Mouse (Mus musculus): ENCODE results near the gene Aph1a. TPM values are rescaled to one million over a fixed set of nuclear protein-coding genes. Genes with fewer than 3 reads are reported as not detected.
"Not testable (repeated sequence)": the region's sequence is repeated elsewhere in the genome, so short reads cannot be mapped to it uniquely, and the experiment has no call there.

Gene Aph1a
- polyA plus RNA-seq, 1 experiment from 2014 or later, result 44.1 TPM

- H3K36me3 ChIP-seq (ENCODE audit: control insufficient read depth, insufficient read depth, low read length), result no peaks in the 10 kb centered on the region
- no peaks in the 10 kb centered on the region for H3K9me3 ChIP-seq (ENCODE audit: control insufficient read depth, low read length)
- H3K4me2 ChIP-seq (ENCODE audit: low read length), result no peak overlapping the region
- no peak overlapping the region for H3K4me3 ChIP-seq (ENCODE audit: low read depth, low read length)
- no peak for ATAC-seq (replicated peaks; ENCODE audit: low FRiP score, low TSS enrichment, low read depth)
- H3K4me1 ChIP-seq (replicated peaks; ENCODE audit: control insufficient read depth, insufficient read depth, low read length), result no peaks in the 10 kb centered on the region
- H3K9ac ChIP-seq (ENCODE audit: low read length), result no peak overlapping the region
- DNase-seq (ENCODE audit: low spot score), result no peak
- WGBS, result 70% methylated on average over 7 of the region's 7 CpGs
- H3K27me3 ChIP-seq (replicated peaks; ENCODE audit: control insufficient read depth, insufficient read depth, low read length), result no peaks in the 10 kb centered on the region
- H3K27ac ChIP-seq (ENCODE audit: low read depth), result no peak overlapping the region
These were observed 23.0 kb downstream of the Aph1a start for GRCm38 (mm10) chr3:95916760-95917159.

GRCm38 (mm10) chr3:95920532-95920931 lies 26.8 kb downstream of the Aph1a start:
- not testable (repeated sequence) for H3K9ac ChIP-seq (ENCODE audit: low read length); H3K4me1 ChIP-seq (replicated peaks; ENCODE audit: control insufficient read depth, insufficient read depth, low read length); DNase-seq (ENCODE audit: low spot score); H3K9me3 ChIP-seq (ENCODE audit: control insufficient read depth, low read length); H3K27me3 ChIP-seq (replicated peaks; ENCODE audit: control insufficient read depth, insufficient read depth, low read length); ATAC-seq (replicated peaks; ENCODE audit: low FRiP score, low TSS enrichment, low read depth); H3K4me2 ChIP-seq (ENCODE audit: low read length); H3K4me3 ChIP-seq (ENCODE audit: low read depth, low read length); H3K27ac ChIP-seq (ENCODE audit: low read depth); H3K36me3 ChIP-seq (ENCODE audit: control insufficient read depth, insufficient read depth, low read length)
- 62% methylated on average over 2 of the region's 2 CpGs for WGBS

DNA sequence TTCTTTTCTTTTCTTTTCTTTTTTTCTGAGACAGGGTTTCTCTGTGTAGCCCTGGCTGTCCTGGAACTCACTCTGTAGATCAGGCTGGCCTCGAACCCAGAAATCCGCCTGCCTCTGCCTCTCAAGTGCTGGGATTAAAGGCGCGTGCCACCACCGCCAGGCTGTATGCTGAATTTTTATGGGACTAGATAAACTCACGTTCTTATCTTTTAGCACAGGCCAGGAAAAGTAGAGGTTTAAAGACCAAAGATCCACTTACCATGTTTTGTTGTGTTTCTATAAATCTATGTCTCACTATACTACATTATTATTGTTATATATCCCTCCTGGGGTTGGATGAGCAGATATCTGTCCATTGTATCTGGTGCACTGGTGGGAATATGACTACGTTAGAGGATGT lies 29.7 kb downstream of the Aph1a start:
- not testable (repeated sequence) for H3K4me3 ChIP-seq (ENCODE audit: low read depth, low read length); H3K9me3 ChIP-seq (ENCODE audit: control insufficient read depth, low read length); H3K4me2 ChIP-seq (ENCODE audit: low read length); ATAC-seq (replicated peaks; ENCODE audit: low FRiP score, low TSS enrichment, low read depth); H3K27ac ChIP-seq (ENCODE audit: low read depth); DNase-seq (ENCODE audit: low spot score); H3K9ac ChIP-seq (ENCODE audit: low read length); H3K36me3 ChIP-seq (ENCODE audit: control insufficient read depth, insufficient read depth, low read length); H3K4me1 ChIP-seq (replicated peaks; ENCODE audit: control insufficient read depth, insufficient read depth, low read length); H3K27me3 ChIP-seq (replicated peaks; ENCODE audit: control insufficient read depth, insufficient read depth, low read length)
- WGBS, result 88% methylated on average over 7 of the region's 7 CpGs

DNA sequence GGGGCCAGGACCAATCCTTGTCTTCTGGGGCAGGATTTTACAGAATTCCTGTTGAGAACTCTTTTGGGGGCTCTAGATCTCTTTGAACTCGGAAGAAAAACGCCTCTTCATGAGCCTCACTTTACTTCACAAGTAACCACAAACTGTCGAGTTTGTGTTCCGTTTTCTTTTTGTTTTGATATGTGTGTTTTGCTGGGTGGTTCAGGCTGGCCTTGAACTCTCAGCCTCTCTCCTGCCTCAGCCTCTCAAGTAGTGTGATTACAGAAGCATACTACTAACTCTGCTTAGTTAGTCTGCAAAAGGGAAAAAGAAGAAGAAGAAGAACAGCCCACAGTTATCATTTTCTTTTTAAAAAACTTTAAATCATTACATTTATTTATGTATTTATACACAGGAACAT lies 30.4 kb downstream of the Aph1a start:
- Histone ChIP-seq H3K4me1 (replicated peaks; ENCODE audit: control insufficient read depth, insufficient read depth, low read length) (0 out of 2 replicates have a peak, but pooled peaks cover 5% of the 10 kb centered on the region), H3K9me3 (ENCODE audit: control insufficient read depth, low read length) (no peaks in the 10 kb centered on the region), H3K27ac (ENCODE audit: low read depth) (no peak overlapping the region), H3K4me3 (ENCODE audit: low read depth, low read length) (no peak overlapping the region), H3K27me3 (replicated peaks; ENCODE audit: control insufficient read depth, insufficient read depth, low read length) (no peaks in the 10 kb centered on the region), H3K4me2 (ENCODE audit: low read length) (no peak overlapping the region), H3K9ac (ENCODE audit: low read length) (no peak overlapping the region), H3K36me3 (ENCODE audit: control insufficient read depth, insufficient read depth, low read length) (no peaks in the 10 kb centered on the region)
- ATAC-seq (replicated peaks; ENCODE audit: low FRiP score, low TSS enrichment, low read depth) (no peak), DNase-seq (ENCODE audit: low spot score) (no peak)
- WGBS, result 72% methylated on average over 4 of the region's 4 CpGs

- Histone ChIP-seq H3K4me3 (ENCODE audit: low read depth, low read length) (no peak overlapping the region), H3K36me3 (ENCODE audit: control insufficient read depth, insufficient read depth, low read length) (no peaks in the 10 kb centered on the region), H3K4me2 (ENCODE audit: low read length) (no peak overlapping the region), H3K9me3 (ENCODE audit: control insufficient read depth, low read length) (no peaks in the 10 kb centered on the region), H3K9ac (ENCODE audit: low read length) (no peak overlapping the region), H3K27me3 (replicated peaks; ENCODE audit: control insufficient read depth, insufficient read depth, low read length) (no peaks in the 10 kb centered on the region), H3K27ac (ENCODE audit: low read depth) (no peak overlapping the region), H3K4me1 (replicated peaks; ENCODE audit: control insufficient read depth, insufficient read depth, low read length) (0 out of 2 replicates have a peak, but pooled peaks cover 5% of the 10 kb centered on the region)
- DNase-seq (ENCODE audit: low spot score) (no peak), ATAC-seq (replicated peaks; ENCODE audit: low FRiP score, low TSS enrichment, low read depth) (no peak)
- 78% methylated on average over 5 of the region's 5 CpGs for WGBS
These were observed 31.3 kb downstream of the Aph1a start for GRCm38 (mm10) chr3:95925087-95925486.

- Histone ChIP-seq H3K4me3 (ENCODE audit: low read depth, low read length) (peak overlapping the region; percentile 95), H3K27ac (ENCODE audit: low read depth) (peak overlapping the region; percentile 94), H3K36me3 (ENCODE audit: control insufficient read depth, insufficient read depth, low read length) (no peaks in the 10 kb centered on the region), H3K9ac (ENCODE audit: low read length) (peak overlapping the region; percentile 99), H3K27me3 (replicated peaks; ENCODE audit: control insufficient read depth, insufficient read depth, low read length) (no peaks in the 10 kb centered on the region), H3K4me2 (ENCODE audit: low read length) (peak overlapping the region; percentile 59), H3K9me3 (ENCODE audit: control insufficient read depth, low read length) (no peaks in the 10 kb centered on the region), H3K4me1 (replicated peaks; ENCODE audit: control insufficient read depth, insufficient read depth, low read length) (0 out of 2 replicates have a peak, but pooled peaks cover 15% of the 10 kb centered on the region)
- DNase-seq (ENCODE audit: low spot score) (no peak), ATAC-seq (replicated peaks; ENCODE audit: low FRiP score, low TSS enrichment, low read depth) (no peak)
- WGBS, result 57% methylated on average over 6 of the region's 6 CpGs
These were observed 34.5 kb downstream of the Aph1a start for GRCm38 (mm10) chr3:95928261-95928657.

DNA sequence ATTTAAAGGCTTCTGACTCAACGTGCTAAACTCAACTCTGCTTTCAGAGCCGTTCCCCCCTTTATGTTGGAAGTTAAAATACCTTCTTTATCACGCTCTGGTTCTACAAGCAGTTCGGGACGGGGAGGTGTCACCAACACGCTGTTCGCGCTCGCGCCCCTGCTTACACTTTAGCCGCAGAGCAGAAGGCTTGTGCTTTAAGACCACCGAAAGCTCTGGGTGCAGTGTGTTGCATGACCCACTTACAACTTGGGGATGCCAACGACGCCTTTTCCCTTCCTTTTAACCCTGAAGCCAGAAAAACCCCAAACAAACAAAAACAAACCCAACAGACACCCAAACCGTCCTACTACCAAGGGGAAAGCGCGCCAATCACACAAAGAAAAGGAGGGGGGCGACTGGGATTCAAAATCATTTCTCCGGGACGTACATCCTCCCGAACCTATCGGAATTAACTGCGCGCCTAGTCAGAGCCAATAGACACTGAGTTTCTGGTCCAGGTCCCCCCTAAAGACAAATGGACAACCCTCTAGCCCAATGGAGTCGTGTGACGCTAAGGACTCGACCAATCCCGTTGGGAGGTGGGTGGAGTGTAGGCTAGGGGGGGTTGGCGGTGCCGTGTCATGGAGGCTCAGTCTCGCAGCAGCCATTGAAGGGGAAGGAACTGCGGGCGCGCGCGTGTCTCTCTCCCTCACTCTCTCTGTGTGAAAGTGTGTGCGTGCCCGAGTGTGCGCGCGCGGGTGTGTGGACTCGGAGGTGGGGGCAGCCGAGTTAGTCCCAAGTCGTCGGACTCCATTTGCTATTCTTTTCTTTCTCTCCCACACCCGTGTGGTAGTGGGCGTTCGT lies 35.1 kb downstream of the Aph1a start, which contains the start of gene Anp32e:
TSS of gene Anp32e (plus strand) at position 589 of the 846 bp plus-strand sequence.
- H3K9me3 ChIP-seq (ENCODE audit: control insufficient read depth, low read length), result no peaks in the 10 kb centered on the region
- peaks cover 5% of the 10 kb centered on the region for H3K36me3 ChIP-seq (ENCODE audit: control insufficient read depth, insufficient read depth, low read length)
- H3K27me3 ChIP-seq (replicated peaks; ENCODE audit: control insufficient read depth, insufficient read depth, low read length), result no peaks in the 10 kb centered on the region
- peak; percentile 100 for ATAC-seq (replicated peaks; ENCODE audit: low FRiP score, low TSS enrichment, low read depth)
- H3K4me2 ChIP-seq (ENCODE audit: low read length), result peak within 1 kb of the TSS; percentile 66
- peak within 1 kb of the TSS; percentile 94 for H3K27ac ChIP-seq (ENCODE audit: low read depth)
- H3K4me1 ChIP-seq (replicated peaks; ENCODE audit: control insufficient read depth, insufficient read depth, low read length), result 0 out of 2 replicates have a peak, but pooled peaks cover 15% of the 10 kb centered on the region
- DNase-seq (ENCODE audit: low spot score), result peak; percentile 98
- under 1% methylated on average over 49 of the region's 49 CpGs for WGBS
- peak within 1 kb of the TSS; percentile 99 for H3K9ac ChIP-seq (ENCODE audit: low read length)
- peak within 1 kb of the TSS; percentile 95 for H3K4me3 ChIP-seq (ENCODE audit: low read depth, low read length)

DNA sequence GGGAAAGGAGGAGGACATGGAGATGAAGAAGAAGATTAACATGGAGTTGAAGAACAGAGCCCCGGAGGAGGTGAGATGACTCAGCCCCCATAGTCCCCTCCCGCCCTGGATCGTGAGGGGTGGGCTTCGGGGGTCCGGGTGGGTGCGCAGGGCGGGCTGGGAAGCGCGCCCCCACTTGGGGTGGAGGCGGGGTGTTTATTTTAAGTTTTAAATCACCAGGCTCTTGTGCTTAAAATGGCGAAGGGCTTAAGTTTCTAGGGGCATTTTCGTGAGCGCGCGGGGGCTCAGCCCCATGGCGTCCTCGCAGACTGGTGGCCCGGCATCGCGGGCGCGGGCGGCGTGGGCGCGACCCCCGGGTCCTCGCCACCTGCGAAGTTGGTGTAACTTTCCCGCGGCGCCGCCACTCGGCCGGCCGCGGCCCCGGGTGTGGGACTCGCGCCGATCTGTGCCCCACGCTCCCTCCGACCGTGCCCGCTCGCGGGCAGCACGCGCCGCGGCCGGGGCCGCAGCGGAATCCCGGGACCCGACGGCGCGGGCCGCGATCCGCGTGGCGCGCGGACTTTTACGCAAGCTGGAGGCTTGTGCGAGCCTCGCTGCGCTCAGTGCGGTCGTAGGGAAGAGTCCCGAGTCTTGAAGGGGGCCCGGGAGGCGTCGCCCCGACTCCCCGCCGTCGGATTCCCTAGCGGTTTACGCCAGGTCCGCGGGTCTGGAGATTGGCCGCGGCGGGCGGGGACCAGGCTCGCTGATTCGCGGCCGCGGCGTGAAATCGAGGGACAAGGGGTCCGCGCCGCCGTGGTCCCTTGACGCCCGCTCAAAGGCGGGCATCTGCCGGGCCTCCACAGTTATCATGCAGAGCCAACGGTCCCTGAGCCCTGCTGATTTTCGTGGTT lies 36.1 kb downstream of the Aph1a start:
- under 1% methylated on average over 105 of the region's 105 CpGs for WGBS
- peaks cover 14% of the 10 kb centered on the region for H3K36me3 ChIP-seq (ENCODE audit: control insufficient read depth, insufficient read depth, low read length)
- H3K9ac ChIP-seq (ENCODE audit: low read length), result peak overlapping the region; percentile 99
- peak overlapping the region; percentile 94 for H3K27ac ChIP-seq (ENCODE audit: low read depth)
- DNase-seq (ENCODE audit: low spot score), result peak; percentile 83
- H3K4me1 ChIP-seq (replicated peaks; ENCODE audit: control insufficient read depth, insufficient read depth, low read length), result 0 out of 2 replicates have a peak, but pooled peaks cover 15% of the 10 kb centered on the region
- peak; percentile 51 for ATAC-seq (replicated peaks; ENCODE audit: low FRiP score, low TSS enrichment, low read depth)
- H3K27me3 ChIP-seq (replicated peaks; ENCODE audit: control insufficient read depth, insufficient read depth, low read length), result no peaks in the 10 kb centered on the region
- peak overlapping the region; percentile 66 for H3K4me2 ChIP-seq (ENCODE audit: low read length)
- peak overlapping the region; percentile 95 for H3K4me3 ChIP-seq (ENCODE audit: low read depth, low read length)
- no peaks in the 10 kb centered on the region for H3K9me3 ChIP-seq (ENCODE audit: control insufficient read depth, low read length)
